Mouse (Mus musculus): Measurements from ENCODE around the gene Sod3.

The Sod3 gene

DNA sequence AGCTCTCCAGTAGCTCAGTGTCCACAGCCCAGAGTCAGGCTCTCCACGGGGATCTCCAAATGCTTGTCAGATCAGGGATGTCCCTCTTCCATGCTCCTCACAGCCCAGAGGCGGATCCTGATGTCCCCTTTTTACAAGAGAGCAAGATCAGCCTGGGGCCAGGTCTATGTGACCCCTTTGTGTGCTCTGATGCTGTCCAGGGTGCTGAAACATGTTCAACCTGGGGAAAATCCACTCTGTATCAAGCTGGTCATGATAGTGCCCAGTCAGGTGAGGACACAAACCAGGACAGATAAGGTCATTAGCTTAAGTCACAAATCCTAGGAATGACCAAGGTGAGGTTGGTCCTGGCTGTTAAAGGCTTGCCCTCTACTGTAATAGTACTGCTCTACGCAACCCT is 48.0 kb downstream of the Sod3 start:
- TF ChIP-seq GATA4 (IDR thresholded peaks at IDR 0.05; ENCODE audit: insufficient replicate concordance, low read length): no peak

DNA sequence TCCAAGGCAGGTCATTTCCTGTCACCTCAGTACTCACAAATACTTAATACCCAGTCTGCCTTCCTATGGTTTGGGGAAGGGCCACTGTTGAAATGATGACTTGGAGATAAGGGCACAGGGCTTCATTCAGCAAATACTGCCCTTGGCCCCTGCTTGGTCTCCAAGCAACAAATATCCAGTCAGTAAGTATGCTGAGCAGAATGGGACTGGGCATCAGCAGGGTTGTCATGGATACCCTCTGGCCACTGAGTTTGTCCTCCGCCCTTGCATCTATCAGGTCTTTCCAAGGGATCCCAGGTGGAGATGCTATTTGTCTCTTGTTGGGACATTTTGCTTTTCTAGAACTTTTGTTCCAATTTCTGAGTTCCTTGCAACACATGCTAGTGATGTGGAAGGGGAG is 51.6 kb downstream of the Sod3 start:
- TF ChIP-seq GATA4 (IDR thresholded peaks at IDR 0.05; ENCODE audit: insufficient replicate concordance, low read length): no peak

DNA sequence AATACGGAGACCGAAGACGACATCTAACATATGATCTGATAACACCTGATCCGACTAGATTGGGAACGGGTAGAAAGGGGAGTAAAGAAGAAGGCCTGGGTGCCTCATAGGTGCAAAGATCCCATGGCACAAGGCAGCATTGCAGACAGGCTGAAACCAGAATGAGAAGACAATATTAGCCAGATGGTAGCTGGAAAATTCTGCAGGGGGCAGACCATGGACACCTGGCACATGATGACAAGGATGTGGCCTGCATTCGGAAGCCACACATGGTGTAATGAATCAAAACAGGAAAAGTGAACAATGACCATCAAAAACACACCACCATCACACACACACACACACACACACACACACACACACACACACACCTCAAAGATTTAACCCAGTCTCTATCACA is 52.3 kb downstream of the Sod3 start:
- TF ChIP-seq GATA4 (IDR thresholded peaks at IDR 0.05; ENCODE audit: insufficient replicate concordance, low read length): no peak

DNA sequence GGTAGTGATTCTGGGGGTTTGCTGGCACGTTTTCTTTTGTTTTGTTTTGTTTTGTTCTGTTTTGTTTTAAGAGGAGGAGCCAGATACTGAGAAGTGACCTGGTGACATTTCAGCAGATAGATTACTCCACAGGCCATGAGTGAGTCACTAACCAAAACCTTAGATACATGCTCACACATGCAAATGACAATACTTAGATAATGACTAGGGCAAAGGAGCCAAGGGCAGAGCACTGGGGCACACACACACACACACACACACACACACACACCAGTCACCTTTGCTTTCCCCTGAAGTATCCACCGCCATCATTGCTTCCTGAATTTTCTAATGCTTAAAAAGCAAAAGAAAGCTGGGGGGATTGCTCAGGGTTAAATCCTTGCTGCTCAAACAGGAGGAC is 52.9 kb downstream of the Sod3 start:
- no peak for TF ChIP-seq GATA4 (IDR thresholded peaks at IDR 0.05; ENCODE audit: insufficient replicate concordance, low read length)
